Mouse (Mus musculus) myocyte (in vitro differentiated cells): ENCODE measurements around the gene Tjp3.

Experiments
- E2F4 ChIP-seq: IDR thresholded peaks from one replicate; pipeline ENCODE4 v1.6.1; 2011; ENCODE audit warnings: mild to moderate bottlenecking, control low read depth, moderate library complexity; ENCODE audit not compliant: insufficient read depth
- MAX ChIP-seq: IDR thresholded peaks from one replicate; pipeline ENCODE4 v1.6.1; 2011; ENCODE audit warnings: low read depth, mild to moderate bottlenecking, control low read depth
- MYOD1 ChIP-seq, 3 experiments: IDR thresholded peaks; one replicate each; pipeline ENCODE4 v1.6.1; 2011; ENCODE audit warnings: control low read depth in 2 of 3, low read depth in 2 of 3, mild to moderate bottlenecking in 2 of 3, moderate library complexity in 1 of 3; ENCODE audit not compliant: insufficient read length in 2 of 3, control insufficient read depth in 1 of 3
- MYOG ChIP-seq, 3 experiments: IDR thresholded peaks; one replicate each; pipeline ENCODE4 v1.6.1; 2011; ENCODE audit warnings: control low read depth in 2 of 3, low read depth in 2 of 3, mild to moderate bottlenecking in 2 of 3; ENCODE audit not compliant: insufficient read length in 2 of 3, control insufficient read depth in 1 of 3, insufficient read depth in 1 of 3
- POLR2A ChIP-seq: IDR thresholded peaks from one replicate; pipeline ENCODE4 v1.6.1; 2011; ENCODE audit warnings: low read depth, mild to moderate bottlenecking, control low read depth, moderate library complexity; ENCODE audit not compliant: insufficient read length
- POLR2AphosphoS2 ChIP-seq: IDR thresholded peaks from one replicate; pipeline ENCODE4 v1.6.1; 2011; ENCODE audit warnings: low read depth, control low read depth; ENCODE audit not compliant: insufficient read length
- SRF ChIP-seq: IDR thresholded peaks from one replicate; pipeline ENCODE4 v1.6.1; 2011; ENCODE audit warnings: low read depth; ENCODE audit not compliant: control insufficient read depth, insufficient read length
- TCF12 ChIP-seq: IDR thresholded peaks from one replicate; pipeline ENCODE4 v1.6.1; 2011; ENCODE audit warnings: mild to moderate bottlenecking, control low read depth; ENCODE audit not compliant: poor library complexity, insufficient read depth, severe bottlenecking
- USF1 ChIP-seq: IDR thresholded peaks from one replicate; pipeline ENCODE4 v1.6.1; 2011; ENCODE audit warnings: low read depth, mild to moderate bottlenecking, control low read depth, moderate library complexity

DNA sequence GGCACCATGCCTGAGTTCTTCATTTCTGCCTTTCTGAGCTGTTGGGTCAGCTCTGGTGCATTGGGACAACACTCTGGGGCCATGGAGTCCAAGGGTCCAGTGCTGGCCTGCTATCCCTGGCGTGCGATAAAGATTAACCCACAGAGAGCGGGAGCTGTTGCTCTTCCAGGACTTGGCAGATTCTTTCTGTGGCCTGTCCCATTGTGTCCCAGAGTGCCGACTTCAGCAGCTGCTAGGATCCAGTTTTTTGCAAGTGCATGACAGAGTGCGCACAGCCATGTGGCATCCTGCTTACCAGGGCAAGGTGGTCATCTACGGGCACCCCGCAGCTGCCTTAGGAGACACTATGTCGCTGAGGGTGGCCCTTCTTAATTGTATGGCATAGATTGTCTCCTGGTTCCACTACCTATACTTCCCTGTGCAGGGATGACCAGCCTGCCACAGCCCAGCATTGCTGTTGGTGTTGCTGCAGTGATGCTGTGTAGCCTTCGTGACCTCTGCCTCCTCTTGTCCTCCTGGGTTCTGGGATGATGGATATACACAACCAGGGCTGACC is 9.0 kb upstream of the Tjp3 start:
- no peak for TF ChIP-seq TCF12
- TF ChIP-seq POLR2A, result no peak
- TF ChIP-seq MAX, result no peak
- TF ChIP-seq USF1, result no peak
- no peak for TF ChIP-seq SRF
- no peak for TF ChIP-seq POLR2AphosphoS2
- TF ChIP-seq MYOG (IDR thresholded peaks at IDR 0.05; ENCODE audit: control insufficient read depth in 1 of 3, insufficient read depth in 1 of 3, insufficient read length in 2 of 3, low read depth in 2 of 3), result no peak
- TF ChIP-seq MYOD1 (IDR thresholded peaks at IDR 0.05; ENCODE audit: control insufficient read depth in 1 of 3, insufficient read length in 2 of 3, low read depth in 2 of 3), result no peak
- TF ChIP-seq E2F4, result no peak
